Mouse (Mus musculus): ENCODE data around the gene Taf1b.

GRCm38 (mm10) chr12:24470943-24471342 is 27.2 kb upstream of the Taf1b start:
- TF ChIP-seq CTCF (IDR thresholded peaks at IDR 0.05; ENCODE audit: low read depth, low read length) (peak; percentile 83), EP300 (IDR thresholded peaks at IDR 0.05; ENCODE audit: insufficient read depth, low read depth, low read length) (no peak), POLR2A (IDR thresholded peaks at IDR 0.05; ENCODE audit: insufficient read depth, low read length) (no peak)

All from ES-Bruce4 (cell line).